Mouse (Mus musculus) forebrain, postnatal 0 days (tissue): Measurements from ENCODE around the gene Cpa3. TPM values are rescaled to one million over a fixed set of nuclear protein-coding genes. Genes with fewer than 3 reads are reported as not detected.
A peak's percentile ranks its signal among the peaks of the same experiment; 100 is the strongest.

ENCODE experiments used
- ATAC-seq: fragments of 200-750 bp; cut with Nextera tagmentation; 2 replicates; pipeline ENCODE4 v1.8.0; 2017; ENCODE audit warnings: mild to moderate bottlenecking, moderate library complexity
- DNase-seq: peaks from one replicate; pipeline ENCODE4 v3.0.0-alpha.2; 2015
- H3K27ac ChIP-seq: fragments of 300-500 bp; sonication (generic); 2 replicates; pipeline ENCODE4 v1.5.1; 2014; ENCODE audit warnings: low read depth, mild to moderate bottlenecking, antibody characterized with exemption, low read length, moderate library complexity, mixed read lengths
- H3K27me3 ChIP-seq: fragments of 300-500 bp; sonication (generic); 2 replicates; pipeline ENCODE4 v1.6.1; 2014; ENCODE audit warnings: mild to moderate bottlenecking, low read length, mixed read lengths; ENCODE audit not compliant: insufficient read depth
- H3K36me3 ChIP-seq: fragments of 300-500 bp; sonication (generic); 2 replicates; pipeline ENCODE4 v1.6.1; 2014; ENCODE audit warnings: mild to moderate bottlenecking, moderate library complexity; ENCODE audit not compliant: insufficient read depth
- H3K4me1 ChIP-seq: fragments of 300-500 bp; sonication (generic); 2 replicates; pipeline ENCODE4 v1.6.1; 2014; ENCODE audit warnings: antibody characterized with exemption; ENCODE audit not compliant: insufficient read depth
- H3K4me2 ChIP-seq: fragments of 300-500 bp; sonication (generic); 2 replicates; pipeline ENCODE4 v1.6.1; 2014; ENCODE audit warnings: low read depth, mild to moderate bottlenecking, moderate library complexity
- H3K4me3 ChIP-seq: fragments of 300-500 bp; sonication (generic); 2 replicates; pipeline ENCODE4 v1.5.1; 2014; ENCODE audit warnings: low read depth, low read length, mixed read lengths
- H3K9ac ChIP-seq: fragments of 300-500 bp; sonication (generic); 2 replicates; pipeline ENCODE4 v1.6.1; 2014; ENCODE audit warnings: mild to moderate bottlenecking
- H3K9me3 ChIP-seq: fragments of 300-500 bp; sonication (generic); 2 replicates; pipeline ENCODE4 v1.6.1; 2016; ENCODE audit warnings: low read length
- CTCF ChIP-seq: sonication (generic); IDR thresholded peaks from 2 replicates; pipeline ENCODE4 v1.5.1; 2016; ENCODE audit warnings: antibody characterized with exemption, control low read depth, low read depth
- WGBS: fragments of 180-500 bp; shearing (Covaris S2); extraction: QIAGEN DNeasy Blood & Tissue Kit; methylation state at CpG from one replicate; pipeline ENCODE4 v1.1.7; 2014; 5-methylcytosine and 5-hydroxymethylcytosine counted together
- polyA plus RNA-seq: library from polyadenylated mRNA; unstranded; fragments of >200 nt; fragmentation: Nextera tagmentation; extraction: Ambion mirVana; gene quantifications from 2 replicates; pipeline ENCODE4 v1.2.1, GENCODE M21; 2015
- total RNA-seq: library from RNA; depleted of rRNA; stranded (reverse); fragments of >200 nt; gene quantifications from 2 replicates; pipeline ENCODE4 v1.2.3, GENCODE M21; 2014; rRNA removed

The Cpa3 gene
- total RNA-seq, result 0.57 and 1.8 TPM in 2 replicates
- 3.0 and 3.1 TPM in 2 replicates for polyA plus RNA-seq

GRCm38 (mm10) chr3:20242050-20242449 lies at the start of gene Cpa3:
TSS of gene Cpa3 (minus strand) at chr3:20242181.
- no peaks in the 10 kb centered on the region for H3K9me3 ChIP-seq
- no peak for ATAC-seq
- WGBS, result 89% methylated on average over 3 of the region's 3 CpGs
- H3K4me2 ChIP-seq, result no peak within 1 kb of the TSS
- no peaks in the 10 kb centered on the region for H3K27me3 ChIP-seq
- no peaks in the 10 kb centered on the region for H3K4me1 ChIP-seq
- no peak within 1 kb of the TSS for H3K9ac ChIP-seq
- no peak within 1 kb of the TSS for H3K4me3 ChIP-seq
- H3K27ac ChIP-seq, result no peak within 1 kb of the TSS
- DNase-seq, result no peak
- no peaks in the 10 kb centered on the region for H3K36me3 ChIP-seq
- no peak for TF ChIP-seq CTCF

DNA sequence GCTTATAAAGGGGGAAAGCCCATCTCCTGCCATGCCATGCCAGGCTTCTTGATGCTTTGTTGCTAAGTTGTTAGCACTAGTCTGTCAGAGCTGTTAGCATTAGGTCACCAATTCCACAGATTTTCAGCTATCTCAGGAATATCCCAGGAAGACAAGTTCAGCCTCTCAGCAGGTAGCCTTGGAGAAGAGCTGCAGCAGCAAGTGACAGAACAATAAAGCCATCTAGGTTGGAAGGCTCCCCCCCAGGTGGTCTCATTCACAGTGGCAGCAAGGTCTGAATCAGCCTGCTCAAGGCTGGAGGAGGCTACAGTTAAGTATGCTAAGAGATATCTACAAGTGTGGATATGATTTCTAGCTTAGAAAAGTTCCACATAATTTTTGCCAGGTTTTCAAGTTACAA lies 49.4 kb upstream of the Cpa3 start:
- no peak for TF ChIP-seq CTCF
- Histone ChIP-seq H3K4me1 (no peaks in the 10 kb centered on the region), H3K4me3 (no peak overlapping the region), H3K4me2 (no peak overlapping the region), H3K9me3 (no peaks in the 10 kb centered on the region), H3K27me3 (no peaks in the 10 kb centered on the region), H3K36me3 (no peaks in the 10 kb centered on the region), H3K9ac (no peak overlapping the region), H3K27ac (no peak overlapping the region)
- DNase-seq (no peak), ATAC-seq (no peak)

DNA sequence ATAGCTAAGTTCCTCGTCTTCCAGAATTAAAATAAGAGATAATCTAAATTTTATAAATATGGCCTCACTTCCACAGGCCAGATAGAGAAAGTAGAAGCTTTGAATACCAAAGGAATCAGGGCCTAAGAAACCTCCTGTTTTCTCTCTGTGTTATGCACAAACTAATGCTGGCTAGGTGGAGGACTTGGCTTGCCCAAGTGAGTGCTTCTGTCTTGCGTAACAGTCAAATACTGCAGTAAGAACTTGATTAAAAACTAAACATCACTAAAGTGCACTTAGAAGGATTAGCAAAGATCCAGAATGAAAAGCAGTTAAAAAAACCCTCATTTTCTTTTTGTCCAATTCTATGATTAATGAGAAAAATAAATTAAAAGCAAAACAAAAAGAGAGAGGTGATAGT lies 46.8 kb upstream of the Cpa3 start:
- H3K9ac ChIP-seq, result no peak overlapping the region
- WGBS, result 90% methylated on average over 2 of the region's 2 CpGs
- DNase-seq (no peak), ATAC-seq (no peak)
- H3K9me3 ChIP-seq, result no peaks in the 10 kb centered on the region
- H3K4me3 ChIP-seq, result no peak overlapping the region
- no peak overlapping the region for H3K27ac ChIP-seq
- no peak overlapping the region for H3K4me2 ChIP-seq
- no peaks in the 10 kb centered on the region for H3K27me3 ChIP-seq
- H3K36me3 ChIP-seq, result no peaks in the 10 kb centered on the region
- no peak for TF ChIP-seq CTCF
- H3K4me1 ChIP-seq, result no peaks in the 10 kb centered on the region

- H3K27ac ChIP-seq, result no peak overlapping the region
- no peaks in the 10 kb centered on the region for H3K27me3 ChIP-seq
- DNase-seq (no peak), ATAC-seq (no peak)
- TF ChIP-seq CTCF, result no peak
- no peak overlapping the region for H3K9ac ChIP-seq
- WGBS, result 62% methylated on average over 1 of the region's 1 CpGs
- no peak overlapping the region for H3K4me3 ChIP-seq
- no peak overlapping the region for H3K4me2 ChIP-seq
- H3K4me1 ChIP-seq, result no peaks in the 10 kb centered on the region
- no peaks in the 10 kb centered on the region for H3K36me3 ChIP-seq
- no peaks in the 10 kb centered on the region for H3K9me3 ChIP-seq
These were observed 39.8 kb upstream of the Cpa3 start for GRCm38 (mm10) chr3:20281796-20282195.

DNA sequence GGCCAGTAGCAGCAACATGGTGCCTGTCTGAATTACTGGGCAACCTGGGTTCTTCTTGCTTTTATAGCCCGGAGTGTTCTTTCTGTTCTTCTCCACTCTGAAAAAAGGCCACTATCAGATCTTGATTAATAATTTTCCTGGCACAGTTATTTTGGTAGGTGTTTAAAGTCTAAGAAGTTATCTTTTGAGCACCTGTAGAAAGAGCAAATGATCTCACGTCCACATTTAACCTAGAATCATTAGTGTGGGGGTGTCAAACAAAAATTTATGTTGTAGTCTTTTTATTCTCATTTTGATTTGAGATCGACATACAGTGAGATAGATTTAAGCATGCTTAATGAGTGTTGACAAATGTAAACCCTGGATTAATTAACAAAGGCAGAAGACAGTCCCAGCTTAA lies 33.7 kb upstream of the Cpa3 start, which contains the start of gene Cpb1:
Gene Cpb1, minus strand, starts transcription at position 101 of the 400 bp plus-strand sequence.
- Histone ChIP-seq H3K9ac (no peak within 1 kb of the TSS), H3K27me3 (no peaks in the 10 kb centered on the region), H3K27ac (no peak within 1 kb of the TSS), H3K4me2 (no peak within 1 kb of the TSS), H3K4me3 (no peak within 1 kb of the TSS), H3K4me1 (no peaks in the 10 kb centered on the region), H3K36me3 (no peaks in the 10 kb centered on the region), H3K9me3 (no peaks in the 10 kb centered on the region)
- no peak for TF ChIP-seq CTCF
- DNase-seq (no peak), ATAC-seq (no peak)
- WGBS, result 91% methylated on average over 3 of the region's 3 CpGs

DNA sequence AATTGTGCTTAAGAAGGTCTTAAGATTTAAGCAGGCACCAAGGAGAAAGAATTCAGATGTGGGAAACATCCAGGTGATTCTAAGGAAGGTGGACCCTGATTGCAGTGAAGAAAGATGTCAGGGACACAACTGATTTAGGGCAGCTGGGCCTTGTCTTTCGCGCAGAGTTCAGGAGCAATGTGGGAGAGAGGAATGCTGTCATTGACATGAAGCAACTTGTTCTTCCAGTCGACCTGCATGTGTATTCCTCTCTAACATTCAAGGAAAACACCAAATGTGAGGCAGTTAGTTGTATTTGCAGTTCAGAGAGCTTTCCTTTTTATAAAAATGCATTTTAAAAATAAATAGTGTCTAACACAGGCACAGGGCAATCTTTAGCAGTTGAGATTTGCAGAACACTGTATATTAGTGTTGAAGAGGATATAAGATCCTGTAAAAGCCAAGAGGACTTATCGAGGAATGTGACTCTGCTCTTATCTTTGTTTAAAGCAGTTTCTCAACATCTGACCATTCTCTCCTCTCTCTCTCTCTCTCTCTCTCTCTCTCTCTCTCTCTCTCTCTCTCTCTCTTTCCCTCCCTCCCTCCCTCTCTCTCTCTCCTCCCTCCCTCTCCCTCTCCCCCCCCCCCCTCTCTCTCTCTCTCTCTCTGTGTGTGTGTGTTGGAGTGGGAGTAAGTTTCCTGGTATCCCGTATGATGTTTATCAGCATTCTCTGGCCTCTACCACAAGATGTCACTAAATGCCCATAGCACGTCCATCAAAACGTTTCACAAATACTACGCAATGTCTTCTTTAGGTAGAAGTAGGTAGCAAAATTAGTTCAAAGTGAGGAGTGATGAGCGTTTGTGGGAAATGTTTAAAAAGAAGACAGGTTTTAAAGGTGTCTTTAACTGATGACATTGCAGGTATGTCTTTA lies 12.8 kb upstream of the Cpa3 start:
- DNase-seq (peak; percentile 16), ATAC-seq (no peak)
- H3K4me2 ChIP-seq, result no peak overlapping the region
- H3K4me3 ChIP-seq, result no peak overlapping the region
- H3K27me3 ChIP-seq, result no peaks in the 10 kb centered on the region
- WGBS, result 53% methylated on average over 9 of the region's 9 CpGs
- no peaks in the 10 kb centered on the region for H3K9me3 ChIP-seq
- H3K9ac ChIP-seq, result no peak overlapping the region
- peak; percentile 66 for TF ChIP-seq CTCF
- H3K4me1 ChIP-seq, result no peaks in the 10 kb centered on the region
- no peak overlapping the region for H3K27ac ChIP-seq
- H3K36me3 ChIP-seq, result no peaks in the 10 kb centered on the region

- ATAC-seq (no peak), DNase-seq (no peak)
- Histone ChIP-seq H3K4me3 (no peak overlapping the region), H3K4me2 (no peak overlapping the region), H3K9me3 (no peaks in the 10 kb centered on the region), H3K9ac (no peak overlapping the region), H3K27me3 (no peaks in the 10 kb centered on the region), H3K27ac (no peak overlapping the region), H3K36me3 (no peaks in the 10 kb centered on the region), H3K4me1 (no peaks in the 10 kb centered on the region)
- WGBS, result 98% methylated on average over 1 of the region's 1 CpGs
- TF ChIP-seq CTCF, result no peak
These were observed 1.9 kb upstream of the Cpa3 start for GRCm38 (mm10) chr3:20243913-20244312.
